Mouse (Mus musculus): Measurements from ENCODE around the gene Otud1. TPM values are rescaled to one million over a fixed set of nuclear protein-coding genes. Genes with fewer than 3 reads are reported as not detected.

Otud1 gene
- 1.1 and 1.3 TPM in 2 replicates for polyA plus RNA-seq (2015; fragmentation: Nextera tagmentation; extraction: Ambion mirVana)

- Histone ChIP-seq H3K27ac (peak within 1 kb of the TSS; percentile 91), H3K36me3 (no peaks in the 10 kb centered on the region), H3K4me3 (replicated peaks) (peak within 1 kb of the TSS; percentile 77), H3K9ac (peak within 1 kb of the TSS; percentile 69), H3K4me1 (replicated peaks) (peaks cover 9% of the 10 kb centered on the region; the same call in 1 of the 2 replicates), H3K9me3 (no peaks in the 10 kb centered on the region), H3K4me2 (replicated peaks) (peak within 1 kb of the TSS; percentile 88), H3K27me3 (replicated peaks) (no peaks in the 10 kb centered on the region)
- peak; percentile 98 for ATAC-seq
- 1% methylated on average over 59 of the region's 62 CpGs for whole genome bisulfite sequencing
Measured at GRCm38 (mm10) chr2:19657158-19657874, at the start of gene Otud1. Gene Otud1 (plus strand): TSS chr2:19657752.

- no peak overlapping the region for H3K9ac ChIP-seq
- H3K4me2 ChIP-seq (replicated peaks), result no peak overlapping the region
- H3K27ac ChIP-seq, result no peak overlapping the region
- no peaks in the 10 kb centered on the region for H3K36me3 ChIP-seq
- 78% methylated on average over 1 of the region's 1 CpGs for WGBS
- ATAC-seq, result no peak
- H3K9me3 ChIP-seq, result no peaks in the 10 kb centered on the region
- H3K27me3 ChIP-seq (replicated peaks), result no peaks in the 10 kb centered on the region
- no peak overlapping the region for H3K4me3 ChIP-seq (replicated peaks)
- no peaks in the 10 kb centered on the region for H3K4me1 ChIP-seq (replicated peaks)
Measured at GRCm38 (mm10) chr2:19607852-19608251, 49.7 kb upstream of the Otud1 start.

- ATAC-seq, result no peak
- Histone ChIP-seq H3K27ac (no peak overlapping the region), H3K4me2 (replicated peaks) (no peak overlapping the region), H3K4me1 (replicated peaks) (no peaks in the 10 kb centered on the region), H3K27me3 (replicated peaks) (no peaks in the 10 kb centered on the region), H3K9me3 (no peaks in the 10 kb centered on the region), H3K4me3 (replicated peaks) (no peak overlapping the region), H3K36me3 (no peaks in the 10 kb centered on the region), H3K9ac (no peak overlapping the region)
- WGBS, result 74% methylated on average over 3 of the region's 3 CpGs
Measured at GRCm38 (mm10) chr2:19608410-19609073, 49.0 kb upstream of the Otud1 start.

- Histone ChIP-seq H3K9me3 (no peaks in the 10 kb centered on the region), H3K4me3 (replicated peaks) (no peak overlapping the region), H3K4me2 (replicated peaks) (no peak overlapping the region), H3K9ac (no peak overlapping the region), H3K36me3 (no peaks in the 10 kb centered on the region), H3K27ac (no peak overlapping the region), H3K27me3 (replicated peaks) (no peaks in the 10 kb centered on the region), H3K4me1 (replicated peaks) (no peaks in the 10 kb centered on the region)
- no peak for ATAC-seq
- 85% methylated on average over 1 of the region's 1 CpGs for WGBS
Measured at GRCm38 (mm10) chr2:19622041-19622440, 35.5 kb upstream of the Otud1 start.

- H3K4me2 ChIP-seq (replicated peaks), result no peak overlapping the region
- no peaks in the 10 kb centered on the region for H3K9me3 ChIP-seq
- no peaks in the 10 kb centered on the region for H3K36me3 ChIP-seq
- H3K4me3 ChIP-seq (replicated peaks), result no peak overlapping the region
- H3K27me3 ChIP-seq (replicated peaks), result no peaks in the 10 kb centered on the region
- H3K27ac ChIP-seq, result no peak overlapping the region
- no peak overlapping the region for H3K9ac ChIP-seq
- H3K4me1 ChIP-seq (replicated peaks), result no peaks in the 10 kb centered on the region
- ATAC-seq, result no peak
- 70% methylated on average over 6 of the region's 6 CpGs for WGBS
Measured at GRCm38 (mm10) chr2:19627044-19627443, 30.5 kb upstream of the Otud1 start.

GRCm38 (mm10) chr2:19627920-19628608 lies 29.5 kb upstream of the Otud1 start:
- WGBS, result 77% methylated on average over 4 of the region's 4 CpGs
- no peak for ATAC-seq
- H3K9ac ChIP-seq, result no peak overlapping the region

GRCm38 (mm10) chr2:19630544-19630943 lies 27.0 kb upstream of the Otud1 start:
- ATAC-seq, result no peak
- Histone ChIP-seq H3K36me3 (no peaks in the 10 kb centered on the region), H3K9me3 (no peaks in the 10 kb centered on the region), H3K9ac (no peak overlapping the region), H3K27ac (no peak overlapping the region), H3K27me3 (replicated peaks) (no peaks in the 10 kb centered on the region), H3K4me2 (replicated peaks) (no peak overlapping the region), H3K4me1 (replicated peaks) (no peaks in the 10 kb centered on the region), H3K4me3 (replicated peaks) (no peak overlapping the region)
- WGBS, result 79% methylated on average over 1 of the region's 1 CpGs

More at GRCm38 (mm10) chr2:19627920-19628608, 29.5 kb upstream of the Otud1 start:
- no peaks in the 10 kb centered on the region for H3K27me3 ChIP-seq (replicated peaks)
- H3K36me3 ChIP-seq, result no peaks in the 10 kb centered on the region
- H3K27ac ChIP-seq, result no peak overlapping the region
- H3K4me3 ChIP-seq (replicated peaks), result no peak overlapping the region
- H3K4me2 ChIP-seq (replicated peaks), result no peak overlapping the region
- H3K9me3 ChIP-seq, result no peaks in the 10 kb centered on the region
- no peaks in the 10 kb centered on the region for H3K4me1 ChIP-seq (replicated peaks)

GRCm38 (mm10) chr2:19633406-19633920 lies 24.1 kb upstream of the Otud1 start:
- 68% methylated on average over 2 of the region's 2 CpGs for WGBS
- H3K9me3 ChIP-seq, result no peaks in the 10 kb centered on the region
- H3K4me1 ChIP-seq (replicated peaks), result no peaks in the 10 kb centered on the region
- no peak overlapping the region for H3K9ac ChIP-seq
- no peaks in the 10 kb centered on the region for H3K36me3 ChIP-seq
- no peak overlapping the region for H3K27ac ChIP-seq
- no peak for ATAC-seq
- no peak overlapping the region for H3K4me2 ChIP-seq (replicated peaks)
- H3K4me3 ChIP-seq (replicated peaks), result no peak overlapping the region
- H3K27me3 ChIP-seq (replicated peaks), result no peaks in the 10 kb centered on the region

GRCm38 (mm10) chr2:19645182-19645581 lies 12.4 kb upstream of the Otud1 start:
- Histone ChIP-seq H3K27ac (no peak overlapping the region), H3K4me3 (replicated peaks) (no peak overlapping the region), H3K27me3 (replicated peaks) (no peaks in the 10 kb centered on the region), H3K9me3 (no peaks in the 10 kb centered on the region), H3K9ac (no peak overlapping the region), H3K4me1 (replicated peaks) (no peaks in the 10 kb centered on the region), H3K36me3 (no peaks in the 10 kb centered on the region), H3K4me2 (replicated peaks) (no peak overlapping the region)
- ATAC-seq, result no peak
- 65% methylated on average over 2 of the region's 2 CpGs for WGBS

GRCm38 (mm10) chr2:19646144-19646543 lies 11.4 kb upstream of the Otud1 start:
- H3K9me3 ChIP-seq, result no peaks in the 10 kb centered on the region
- no peaks in the 10 kb centered on the region for H3K36me3 ChIP-seq
- H3K4me3 ChIP-seq (replicated peaks), result no peak overlapping the region
- no peak overlapping the region for H3K9ac ChIP-seq
- H3K4me1 ChIP-seq (replicated peaks), result no peaks in the 10 kb centered on the region
- no peak overlapping the region for H3K4me2 ChIP-seq (replicated peaks)
- WGBS, result 69% methylated on average over 4 of the region's 4 CpGs
- no peak for ATAC-seq
- H3K27me3 ChIP-seq (replicated peaks), result no peaks in the 10 kb centered on the region
- H3K27ac ChIP-seq, result no peak overlapping the region

GRCm38 (mm10) chr2:19646910-19647309 lies 10.6 kb upstream of the Otud1 start:
- no peak for ATAC-seq
- H3K9me3 ChIP-seq, result no peaks in the 10 kb centered on the region
- H3K4me1 ChIP-seq (replicated peaks), result no peaks in the 10 kb centered on the region
- H3K36me3 ChIP-seq, result no peaks in the 10 kb centered on the region
- WGBS, result 13% methylated on average over 1 of the region's 1 CpGs
- no peak overlapping the region for H3K9ac ChIP-seq
- H3K27me3 ChIP-seq (replicated peaks), result no peaks in the 10 kb centered on the region
- no peak overlapping the region for H3K4me2 ChIP-seq (replicated peaks)
- no peak overlapping the region for H3K27ac ChIP-seq
- no peak overlapping the region for H3K4me3 ChIP-seq (replicated peaks)

GRCm38 (mm10) chr2:19656436-19656835 lies 1.1 kb upstream of the Otud1 start:
- Histone ChIP-seq H3K4me2 (replicated peaks) (peak overlapping the region; percentile 88), H3K36me3 (no peaks in the 10 kb centered on the region), H3K9me3 (no peaks in the 10 kb centered on the region), H3K4me3 (replicated peaks) (no peak overlapping the region), H3K4me1 (replicated peaks) (peaks cover 9% of the 10 kb centered on the region; the same call in 1 of the 2 replicates), H3K9ac (no peak overlapping the region), H3K27me3 (replicated peaks) (no peaks in the 10 kb centered on the region), H3K27ac (no peak overlapping the region)
- WGBS, result 37% methylated on average over 5 of the region's 5 CpGs
- no peak for ATAC-seq
